Comparison of ENCODE assay signal across 7 mouse cellular contexts in the genomic region with DNA sequence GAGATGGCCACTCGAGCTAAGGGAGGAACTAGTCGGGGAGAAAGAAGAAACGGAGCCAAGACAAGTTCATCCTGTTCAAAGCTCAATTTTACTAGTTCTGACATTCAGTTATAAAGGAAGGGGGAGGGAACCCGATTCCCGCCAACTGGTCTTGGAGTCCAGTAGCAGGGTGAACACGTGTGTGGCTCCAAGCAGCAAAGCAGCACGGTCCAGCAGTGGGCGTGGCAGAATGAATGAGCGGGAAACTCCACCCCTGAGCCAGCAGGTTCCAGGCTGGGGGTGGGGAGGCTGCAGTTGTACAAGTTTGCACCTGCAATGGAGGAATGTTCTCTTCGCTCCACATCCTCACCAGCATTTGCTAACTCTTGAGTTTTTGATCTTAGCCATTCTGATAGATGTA.
A peak's percentile ranks its signal among the peaks of the same experiment; 100 is the strongest.
DNase-seq lines count a peak whose midpoint lies in the region; TF ChIP-seq lines count a peak whose summit lies in the region.
"Not testable (repeated sequence)": the region's sequence is repeated elsewhere in the genome, so short reads cannot be mapped to it uniquely, and the experiment has no call there.

No protein-coding gene starts in this region.

- H3K9me3 ChIP-seq in heart, embryonic 10.5 days = not testable (repeated sequence)

- H3K27me3 ChIP-seq in heart, embryonic 10.5 days (ENCODE audit: insufficient read depth, poor library complexity, severe bottlenecking); kidney, adult 2 months (replicated peaks; ENCODE audit: control insufficient read depth, insufficient read depth, low read length): not testable (repeated sequence)

- WGBS in heart, embryonic 10.5 days = 66% methylated on average over 10 of the region's 10 CpGs
- 43% methylated on average over 10 of the region's 10 CpGs for WGBS in kidney, adult 2 months

- peak; percentile 34 for DNase-seq in ZHBTc4 (ENCODE audit: low read depth, low spot score)
- DNase-seq in heart, embryonic 10.5 days (ENCODE audit: low spot score) = peak; percentile 71
- DNase-seq in kidney, adult 2 months = peak; percentile 90
- DNase-seq in kidney, postnatal 10 days = peak; percentile 22
- peak; percentile 83 to 87 for DNase-seq in kidney, postnatal 36 days
- DNase-seq in lung, postnatal 36 days = peak; percentile 36
- peak; percentile 83 for DNase-seq in urinary bladder, postnatal 14 days (ENCODE audit: low spot score)

- not testable (repeated sequence) for TF ChIP-seq CTCF in kidney, adult 2 months (conservative IDR thresholded peaks at IDR 0.05; ENCODE audit: insufficient read depth, insufficient read length, low read depth, low read length)

- H3K4me1 ChIP-seq in heart, embryonic 10.5 days = peaks cover 13% of the 10 kb centered on the region
- not testable (repeated sequence) for H3K4me1 ChIP-seq in kidney, adult 2 months (ENCODE audit: control insufficient read depth, insufficient read depth, low read length)

- H3K4me3 ChIP-seq in heart, embryonic 10.5 days; kidney, adult 2 months (ENCODE audit: insufficient read depth, low read depth, low read length): not testable (repeated sequence)

- TF ChIP-seq POLR2A in kidney, adult 2 months (IDR thresholded peaks at IDR 0.05; ENCODE audit: low read depth, low read length) = not testable (repeated sequence)

- H3K27ac ChIP-seq in heart, embryonic 10.5 days; kidney, adult 2 months (ENCODE audit: insufficient read depth, low read depth, low read length): not testable (repeated sequence)

- not testable (repeated sequence) for H3K36me3 ChIP-seq in heart, embryonic 10.5 days; kidney, adult 2 months (ENCODE audit: control insufficient read depth, insufficient read depth, low read length)

Comparison
In these comparisons a context has a peak if more than half of its experiments do, and no peak if none do; other contexts are left out.
1. DNase-seq: peak in every context shown above with its lines; median percentile 90 in kidney, adult 2 months; 85 in kidney, postnatal 36 days; 83 in urinary bladder, postnatal 14 days; 71 in heart, embryonic 10.5 days; 36 in lung, postnatal 36 days; 34 in ZHBTc4; 22 in kidney, postnatal 10 days.